Mouse (Mus musculus) cerebellum, adult 11-12 months (tissue): ENCODE results near the gene Rhebl1.

ENCODE experiments used
- DNase-seq: peaks from one replicate; pipeline ENCODE4 v3.0.0; 2022

The Rhebl1 gene

GRCm38 (mm10) chr15:98849165-98849564 is 45.2 kb downstream of the Rhebl1 start:
- no peak for DNase-seq

- DNase-seq = no peak
Observed at GRCm38 (mm10) chr15:98846140-98846539, 48.2 kb downstream of the Rhebl1 start.

GRCm38 (mm10) chr15:98845149-98845548 is 49.2 kb downstream of the Rhebl1 start:
- DNase-seq = no peak

DNA sequence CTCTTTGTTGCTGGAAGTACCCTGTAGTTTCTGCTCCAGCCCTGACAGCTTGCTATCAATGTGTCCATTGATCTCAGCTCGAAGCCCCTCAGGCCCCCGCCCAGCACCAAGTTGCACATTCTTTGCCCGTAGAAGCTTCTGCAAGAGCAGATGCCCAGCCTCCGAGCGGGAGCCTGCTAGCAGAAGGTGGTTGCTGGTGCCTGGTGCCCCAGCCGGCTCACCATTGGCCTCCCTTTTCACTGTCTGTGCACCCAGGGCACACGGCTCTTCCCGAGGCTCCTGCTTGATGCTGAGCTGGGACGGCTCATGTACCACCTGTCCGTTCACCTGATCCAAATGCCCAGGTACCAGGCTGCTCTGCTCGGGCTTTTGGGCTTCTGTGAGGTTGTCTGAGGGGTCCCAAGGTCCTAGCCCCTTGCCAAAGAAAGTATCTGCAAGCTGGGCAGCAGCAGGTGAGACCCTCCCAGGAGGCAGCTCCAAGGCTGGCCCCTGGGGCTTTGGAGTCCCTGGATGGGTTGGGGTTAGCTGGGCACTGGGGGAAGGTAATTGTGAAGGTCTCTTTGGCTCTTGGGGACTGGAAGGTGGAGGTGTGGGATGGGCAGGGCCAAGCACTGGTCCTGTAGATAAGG is 50.6 kb downstream of the Rhebl1 start:
- DNase-seq = no peak

- no peak for DNase-seq
Observed at GRCm38 (mm10) chr15:98839671-98840585, 54.4 kb downstream of the Rhebl1 start.

GRCm38 (mm10) chr15:98839161-98839560 is 55.2 kb downstream of the Rhebl1 start:
- no peak for DNase-seq

DNA sequence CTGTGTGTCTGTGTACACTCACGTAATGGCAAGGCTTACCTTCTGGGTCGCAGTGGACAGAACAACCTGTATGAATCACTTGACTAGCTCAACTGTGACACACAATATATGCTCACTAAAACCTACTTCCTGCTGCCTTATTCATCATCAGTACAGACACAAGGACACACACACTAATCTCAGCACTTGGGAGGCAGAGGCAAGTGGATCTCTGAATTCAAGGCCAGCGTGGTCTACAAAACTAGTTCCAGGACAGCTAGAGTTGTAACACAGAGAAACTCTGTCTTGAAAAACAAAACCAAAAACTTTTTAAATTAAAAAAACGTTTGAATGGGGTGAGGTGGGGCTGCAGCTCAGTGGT is 56.6 kb downstream of the Rhebl1 start:
- no peak for DNase-seq

GRCm38 (mm10) chr15:98837006-98837742 is 57.2 kb downstream of the Rhebl1 start:
- no peak for DNase-seq

- no peak for DNase-seq
Observed at GRCm38 (mm10) chr15:98835291-98835690, 59.0 kb downstream of the Rhebl1 start.

DNA sequence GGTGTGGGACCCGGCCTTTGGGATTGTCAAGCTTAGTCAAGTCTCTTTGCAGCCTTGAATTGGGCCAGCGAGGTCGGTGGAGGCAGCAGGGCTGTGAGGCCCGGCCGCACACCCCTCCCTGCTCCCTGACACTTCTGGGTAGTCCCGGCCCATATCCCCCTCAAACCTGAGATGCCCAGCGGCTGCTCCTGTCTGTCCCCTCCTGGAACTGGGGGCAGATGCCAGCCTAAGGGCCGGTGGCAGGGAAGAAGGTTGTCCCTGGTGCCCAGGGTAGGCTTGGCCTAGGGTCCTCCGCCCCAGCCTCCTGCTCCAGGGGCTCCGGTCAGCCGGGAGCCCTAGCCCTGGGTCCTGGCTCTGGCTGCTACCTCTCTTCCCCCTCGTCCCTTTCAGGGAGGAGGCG is 60.3 kb downstream of the Rhebl1 start:
- no peak for DNase-seq

GRCm38 (mm10) chr15:98833281-98833680 is 61.1 kb downstream of the Rhebl1 start:
- DNase-seq = peak; percentile 40

DNA sequence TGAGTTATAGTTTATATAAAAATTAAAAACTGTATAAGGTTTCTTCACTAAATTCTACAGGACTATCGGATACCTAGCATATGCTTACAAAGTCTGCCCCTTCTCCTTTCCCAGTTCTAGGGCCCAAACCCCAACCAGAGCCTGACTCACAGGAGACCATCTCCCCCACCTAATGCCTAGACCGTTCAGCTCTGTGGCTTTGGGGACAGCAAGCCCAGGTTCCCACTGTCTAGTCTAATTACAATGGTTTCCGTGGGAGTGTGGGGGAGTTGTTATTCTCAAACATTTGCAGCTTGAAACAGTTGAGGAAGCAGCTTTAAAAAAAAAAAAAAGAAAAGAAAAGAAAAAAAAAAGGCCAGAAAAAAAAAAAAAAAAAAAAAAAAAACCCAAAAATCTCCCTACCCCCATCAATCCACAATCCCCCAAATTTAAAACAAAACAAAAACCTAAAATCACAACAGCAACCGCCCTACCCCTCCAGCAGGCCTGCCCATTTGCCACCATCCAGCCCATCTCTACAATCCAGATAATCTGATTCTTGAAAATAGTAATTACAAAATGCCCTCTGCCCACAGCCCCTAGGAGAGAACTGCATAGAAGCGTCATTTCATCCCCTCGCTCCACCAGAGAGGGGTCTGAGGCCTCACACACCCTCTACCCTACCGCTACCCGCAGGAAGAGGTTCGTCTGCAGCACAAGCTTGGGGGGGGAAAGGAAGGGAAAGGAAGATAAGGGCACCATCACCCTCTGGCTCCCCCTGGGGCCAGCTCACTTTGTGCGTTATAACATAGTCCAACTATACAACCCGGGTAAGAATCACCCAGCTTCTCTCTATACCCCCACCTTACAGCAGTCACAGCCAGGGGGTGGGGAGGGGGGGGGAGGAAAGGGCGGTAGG is 61.9 kb downstream of the Rhebl1 start:
- DNase-seq = peak; percentile 36

- no peak for DNase-seq
Observed at GRCm38 (mm10) chr15:98831684-98832035, 62.7 kb downstream of the Rhebl1 start.

GRCm38 (mm10) chr15:98830736-98831683 is 63.3 kb downstream of the Rhebl1 start, which contains the start of gene Prkag1:
Gene Prkag1, minus strand, starts transcription at chr15:98831521.
- peak; percentile 95 for DNase-seq
